24 mouse cellular contexts compared by ENCODE assay signal in the genomic region with DNA sequence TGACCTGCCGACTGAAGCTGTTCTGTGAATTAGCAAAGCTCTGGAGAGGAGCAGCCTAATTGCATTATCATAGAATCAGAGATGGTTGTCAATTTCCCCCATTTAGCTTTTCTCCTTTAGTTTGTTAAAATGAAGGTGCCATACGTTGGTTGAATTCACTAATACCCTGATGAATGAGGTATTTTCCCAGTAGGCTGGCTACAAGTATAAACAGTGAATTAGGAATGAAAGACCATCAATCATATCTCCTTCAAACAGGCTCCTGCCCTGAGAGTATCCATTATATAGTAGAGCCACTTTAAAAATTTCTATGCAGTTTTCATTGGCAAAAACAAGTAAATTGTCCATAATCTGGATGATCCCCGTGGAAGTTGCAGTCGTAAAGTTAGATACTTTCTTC. TPM values are rescaled to one million over a fixed set of nuclear protein-coding genes. Genes with fewer than 3 reads are reported as not detected.
"Had no signal": no experiment of that assay in that cellular context is flagged by ENCODE, and none has a peak within 500 bp of the region (broad histone marks: within the 10 kb centered on the region; RNA-seq: fewer than 3 reads in every experiment).

No protein-coding gene starts in this region.

- H3K36me3 ChIP-seq: heart, embryonic 10.5 days; heart, embryonic 12.5 days; hindbrain, embryonic 10.5 days; intestine, embryonic 15.5 days; limb, embryonic 10.5 days; limb, embryonic 12.5 days had no signal

- ATAC-seq: inflammation-experienced regulatory T-cells, adult 6 months; intestine, embryonic 15.5 days; intestine, postnatal 0 days had no signal

- DNase-seq: gastrocnemius, adult 2 months; gastrocnemius, postnatal 10 days; gastrocnemius, postnatal 25 days; heart, adult 18-20 months; heart, postnatal 10 days; heart, postnatal 4 days; kidney, adult 18-20 months; kidney, adult 8-10 months; kidney, postnatal 10 days; kidney, postnatal 25 days; kidney, postnatal 4 days; liver had no signal

- H3K4me2 ChIP-seq: heart, embryonic 12.5 days; intestine, embryonic 15.5 days; limb, embryonic 12.5 days; liver, embryonic 11.5 days had no signal

- H3K9me3 ChIP-seq: heart, embryonic 10.5 days; heart, embryonic 12.5 days; hindbrain, embryonic 10.5 days; intestine, embryonic 15.5 days; limb, embryonic 10.5 days; limb, embryonic 12.5 days had no signal

- H3K4me1 ChIP-seq: heart, embryonic 10.5 days; heart, embryonic 12.5 days; hindbrain, embryonic 10.5 days; intestine, embryonic 15.5 days; limb, embryonic 10.5 days; limb, embryonic 12.5 days had no signal

- H3K27me3 ChIP-seq: heart, embryonic 12.5 days; intestine, embryonic 15.5 days; limb, embryonic 12.5 days had no signal

- H3K4me3 ChIP-seq: gastrocnemius, adult 2 months; heart, embryonic 10.5 days; heart, embryonic 12.5 days; hindbrain, embryonic 10.5 days; intestine, embryonic 15.5 days; layer of hippocampus, adult 2 months; left cerebral cortex, adult 2 months; limb, embryonic 10.5 days; limb, embryonic 12.5 days had no signal

- H3K27ac ChIP-seq: gastrocnemius, adult 2 months; heart, embryonic 10.5 days; hindbrain, embryonic 10.5 days; intestine, embryonic 15.5 days; layer of hippocampus, adult 2 months; left cerebral cortex, adult 2 months; limb, embryonic 10.5 days; limb, embryonic 12.5 days had no signal

- H3K9ac ChIP-seq: heart, embryonic 12.5 days; intestine, embryonic 15.5 days; limb, embryonic 12.5 days had no signal

RNA-seq across cellular contexts. Expression of a gene that starts 50.0 kb away (rescaled TPM):
- total RNA-seq: granulocyte monocyte progenitor cell, adult 5-6 weeks had no signal
